In genomic region chr16:47475441-47476081, GRCm38 (mm10) we compare ENCODE assay signal across 15 mouse cellular contexts.
A peak's percentile ranks its signal among the peaks of the same experiment; 100 is the strongest.
DNase-seq lines count a peak whose midpoint lies in the region; ATAC-seq lines count a peak whose summit lies in the region.
"Had no signal": no experiment of that assay in that cellular context is flagged by ENCODE, and none has a peak within 500 bp of the region (broad histone marks: within the 10 kb centered on the region; RNA-seq: fewer than 3 reads in every experiment).

No protein-coding gene starts in this region.

- no peak overlapping the region for H3K4me2 ChIP-seq in forebrain, embryonic 13.5 days
- no peak overlapping the region for H3K4me2 ChIP-seq in forebrain, embryonic 15.5 days (replicated peaks)
- peak overlapping the region; percentile 39 for H3K4me2 ChIP-seq in hindbrain, embryonic 13.5 days
- peak overlapping the region; percentile 10; the same call in 1 of the 2 replicates for H3K4me2 ChIP-seq in midbrain, embryonic 13.5 days (replicated peaks)
- H3K4me2 ChIP-seq: stomach, embryonic 15.5 days had no signal

- H3K4me1 ChIP-seq in forebrain, embryonic 13.5 days, result no peaks in the 10 kb centered on the region
- no peaks in the 10 kb centered on the region for H3K4me1 ChIP-seq in forebrain, embryonic 15.5 days
- H3K4me1 ChIP-seq in hindbrain, embryonic 13.5 days (replicated peaks), result 0 out of 2 replicates have a peak, but pooled peaks cover 2% of the 10 kb centered on the region
- H3K4me1 ChIP-seq in midbrain, embryonic 13.5 days (replicated peaks), result peaks cover 5% of the 10 kb centered on the region; the same call in 1 of the 2 replicates
- H3K4me1 ChIP-seq: stomach, embryonic 15.5 days had no signal

- H3K36me3 ChIP-seq in forebrain, embryonic 13.5 days (ENCODE audit: poor library complexity, severe bottlenecking), result no peaks in the 10 kb centered on the region
- H3K36me3 ChIP-seq in forebrain, embryonic 15.5 days, result no peaks in the 10 kb centered on the region
- no peaks in the 10 kb centered on the region for H3K36me3 ChIP-seq in hindbrain, embryonic 13.5 days
- no peaks in the 10 kb centered on the region for H3K36me3 ChIP-seq in midbrain, embryonic 13.5 days
- H3K36me3 ChIP-seq: stomach, embryonic 15.5 days had no signal

- WGBS in forebrain, embryonic 13.5 days, result 29% methylated on average over 9 of the region's 9 CpGs
- 30% methylated on average over 9 of the region's 9 CpGs for WGBS in forebrain, embryonic 15.5 days
- 16% methylated on average over 9 of the region's 9 CpGs for WGBS in hindbrain, embryonic 13.5 days
- 13% methylated on average over 9 of the region's 9 CpGs for WGBS in midbrain, embryonic 13.5 days

- H3K27me3 ChIP-seq in forebrain, embryonic 13.5 days, result no peaks in the 10 kb centered on the region
- no peaks in the 10 kb centered on the region for H3K27me3 ChIP-seq in forebrain, embryonic 15.5 days
- peaks cover 17% of the 10 kb centered on the region for H3K27me3 ChIP-seq in hindbrain, embryonic 13.5 days
- no peaks in the 10 kb centered on the region for H3K27me3 ChIP-seq in midbrain, embryonic 13.5 days
- H3K27me3 ChIP-seq: stomach, embryonic 15.5 days had no signal

- no peak overlapping the region for H3K4me3 ChIP-seq in forebrain, embryonic 13.5 days
- no peak overlapping the region for H3K4me3 ChIP-seq in forebrain, embryonic 15.5 days
- no peak overlapping the region for H3K4me3 ChIP-seq in hindbrain, embryonic 13.5 days
- H3K4me3 ChIP-seq in midbrain, embryonic 13.5 days (replicated peaks), result no peak overlapping the region
- H3K4me3 ChIP-seq: erythroblast, embryonic 14.5 days; stomach, embryonic 15.5 days had no signal

- peak; percentile 75 for DNase-seq in retina, embryonic 14.5 days (ENCODE audit: low spot score)
- DNase-seq in heart, adult 8-10 months (ENCODE audit: low spot score), result no peak
- DNase-seq in layer of hippocampus, adult 11-12 months (ENCODE audit: low spot score), result no peak
- DNase-seq in adrenal gland, postnatal 4 days (ENCODE audit: low spot score in 2 of 2), result no peak
- DNase-seq: cerebellum, adult 11-12 months; liver, postnatal 0 days; spleen, adult 18-20 months had no signal

- H3K9ac ChIP-seq in forebrain, embryonic 13.5 days, result no peak overlapping the region
- no peak overlapping the region for H3K9ac ChIP-seq in forebrain, embryonic 15.5 days (replicated peaks)
- no peak overlapping the region for H3K9ac ChIP-seq in hindbrain, embryonic 13.5 days
- no peak overlapping the region for H3K9ac ChIP-seq in midbrain, embryonic 13.5 days (replicated peaks)
- H3K9ac ChIP-seq: liver, postnatal 0 days; stomach, embryonic 15.5 days had no signal

- no peaks in the 10 kb centered on the region for H3K9me3 ChIP-seq in forebrain, embryonic 13.5 days (replicated peaks)
- no peaks in the 10 kb centered on the region for H3K9me3 ChIP-seq in forebrain, embryonic 15.5 days
- H3K9me3 ChIP-seq in hindbrain, embryonic 13.5 days, result no peaks in the 10 kb centered on the region
- H3K9me3 ChIP-seq in midbrain, embryonic 13.5 days, result no peaks in the 10 kb centered on the region
- H3K9me3 ChIP-seq: stomach, embryonic 15.5 days had no signal

- 0 out of 2 replicates have a peak, but pooled peaks have one; percentile 43 for ATAC-seq in forebrain, embryonic 13.5 days
- ATAC-seq in forebrain, embryonic 15.5 days (replicated peaks), result no peak
- ATAC-seq in hindbrain, embryonic 13.5 days (ENCODE audit: low FRiP score), result peak; percentile 68; the same call in 1 of the 2 replicates
- ATAC-seq in midbrain, embryonic 13.5 days, result peak; percentile 79
- ATAC-seq: inflammation-experienced regulatory T-cells, adult 6 months; liver, postnatal 0 days had no signal

- H3K27ac ChIP-seq in forebrain, embryonic 13.5 days, result no peak overlapping the region
- no peak overlapping the region for H3K27ac ChIP-seq in forebrain, embryonic 15.5 days (replicated peaks)
- no peak overlapping the region for H3K27ac ChIP-seq in hindbrain, embryonic 13.5 days
- H3K27ac ChIP-seq in midbrain, embryonic 13.5 days, result no peak overlapping the region
- H3K27ac ChIP-seq: macrophage; stomach, embryonic 15.5 days had no signal

Comparison
In these comparisons a context has a peak if more than half of its experiments do, and no peak if none do; other contexts are left out.
1. H3K4me2 ChIP-seq: peak in hindbrain, embryonic 13.5 days (single experiment) and midbrain, embryonic 13.5 days (single experiment); none in forebrain, embryonic 13.5 days (single experiment) and forebrain, embryonic 15.5 days (single experiment).